Mouse (Mus musculus): ENCODE data around the gene Trhr2. TPM values are rescaled to one million over a fixed set of nuclear protein-coding genes. Genes with fewer than 3 reads are reported as not detected.

The Trhr2 gene
- polyA plus RNA-seq, 1 experiment = 0.07 TPM

GRCm38 (mm10) chr8:122320541-122320940 is 40.0 kb downstream of the Trhr2 start:
- peaks cover 3% of the 10 kb centered on the region for H3K36me3 ChIP-seq (ENCODE audit: control insufficient read depth, insufficient read depth)
- no peak overlapping the region for H3K4me3 ChIP-seq (ENCODE audit: insufficient read depth, poor library complexity, severe bottlenecking)
- no peaks in the 10 kb centered on the region for H3K79me3 ChIP-seq (ENCODE audit: low read depth)
- no peak overlapping the region for H3ac ChIP-seq (ENCODE audit: control insufficient read depth, insufficient read length, low read depth)
- H3K79me2 ChIP-seq (ENCODE audit: control insufficient read depth, insufficient read depth) = no peaks in the 10 kb centered on the region
- no peak for TF ChIP-seq MYOG (IDR thresholded peaks at IDR 0.05; ENCODE audit: control insufficient read depth, extremely low read depth, insufficient read length)
- no peak for TF ChIP-seq MYOD1 (IDR thresholded peaks at IDR 0.05; ENCODE audit: control insufficient read depth, insufficient read length, low read depth)
- H3K27me3 ChIP-seq (ENCODE audit: control insufficient read depth, insufficient read depth, insufficient read length) = no peaks in the 10 kb centered on the region

- Histone ChIP-seq H3K4me3 (ENCODE audit: insufficient read depth, poor library complexity, severe bottlenecking) (no peak overlapping the region), H3K79me2 (ENCODE audit: control insufficient read depth, insufficient read depth) (no peaks in the 10 kb centered on the region), H3K27me3 (ENCODE audit: control insufficient read depth, insufficient read depth, insufficient read length) (no peaks in the 10 kb centered on the region)
Measured at GRCm38 (mm10) chr8:122319708-122320075, 40.9 kb downstream of the Trhr2 start.

GRCm38 (mm10) chr8:122319045-122319707 is 41.4 kb downstream of the Trhr2 start:
- TF ChIP-seq USF1 (IDR thresholded peaks at IDR 0.05; ENCODE audit: low read depth) = no peak
- TF ChIP-seq MYOD1 (IDR thresholded peaks at IDR 0.05; ENCODE audit: control insufficient read depth, insufficient read length, low read depth) = no peak
- TF ChIP-seq CEBPB (IDR thresholded peaks at IDR 0.05; ENCODE audit: low read depth) = no peak
- TF ChIP-seq MYOG (IDR thresholded peaks at IDR 0.05; ENCODE audit: control insufficient read depth, extremely low read depth, insufficient read length) = no peak
- no peak for TF ChIP-seq FOSL1 (IDR thresholded peaks at IDR 0.05; ENCODE audit: insufficient read depth, low read length, poor library complexity, severe bottlenecking)
- TF ChIP-seq CTCF (IDR thresholded peaks at IDR 0.05; ENCODE audit: control insufficient read depth, insufficient read depth, insufficient read length) = no peak
- TF ChIP-seq MAX (IDR thresholded peaks at IDR 0.05) = no peak
- Histone ChIP-seq H3K27me3 (ENCODE audit: control insufficient read depth, insufficient read depth, insufficient read length) (no peaks in the 10 kb centered on the region), H3K79me3 (ENCODE audit: low read depth) (no peaks in the 10 kb centered on the region), H3ac (ENCODE audit: control insufficient read depth, insufficient read length, low read depth) (no peak overlapping the region), H3K4me3 (ENCODE audit: insufficient read depth, poor library complexity, severe bottlenecking) (no peak overlapping the region), H3K36me3 (ENCODE audit: control insufficient read depth, insufficient read depth) (no peaks in the 10 kb centered on the region), H3K79me2 (ENCODE audit: control insufficient read depth, insufficient read depth) (no peaks in the 10 kb centered on the region)

More at GRCm38 (mm10) chr8:122319708-122320075, 40.9 kb downstream of the Trhr2 start:
- TF ChIP-seq MYOD1 (IDR thresholded peaks at IDR 0.05; ENCODE audit: control insufficient read depth, insufficient read length, low read depth) (no peak), MYOG (IDR thresholded peaks at IDR 0.05; ENCODE audit: control insufficient read depth, extremely low read depth, insufficient read length) (no peak), USF1 (IDR thresholded peaks at IDR 0.05; ENCODE audit: low read depth) (no peak), FOSL1 (IDR thresholded peaks at IDR 0.05; ENCODE audit: insufficient read depth, low read length, poor library complexity, severe bottlenecking) (no peak), CEBPB (IDR thresholded peaks at IDR 0.05; ENCODE audit: low read depth) (no peak), CTCF (IDR thresholded peaks at IDR 0.05; ENCODE audit: control insufficient read depth, insufficient read depth, insufficient read length) (no peak), MAX (IDR thresholded peaks at IDR 0.05) (no peak)
- Histone ChIP-seq H3ac (ENCODE audit: control insufficient read depth, insufficient read length, low read depth) (no peak overlapping the region), H3K36me3 (ENCODE audit: control insufficient read depth, insufficient read depth) (peaks cover 2% of the 10 kb centered on the region), H3K79me3 (ENCODE audit: low read depth) (no peaks in the 10 kb centered on the region)

DNA sequence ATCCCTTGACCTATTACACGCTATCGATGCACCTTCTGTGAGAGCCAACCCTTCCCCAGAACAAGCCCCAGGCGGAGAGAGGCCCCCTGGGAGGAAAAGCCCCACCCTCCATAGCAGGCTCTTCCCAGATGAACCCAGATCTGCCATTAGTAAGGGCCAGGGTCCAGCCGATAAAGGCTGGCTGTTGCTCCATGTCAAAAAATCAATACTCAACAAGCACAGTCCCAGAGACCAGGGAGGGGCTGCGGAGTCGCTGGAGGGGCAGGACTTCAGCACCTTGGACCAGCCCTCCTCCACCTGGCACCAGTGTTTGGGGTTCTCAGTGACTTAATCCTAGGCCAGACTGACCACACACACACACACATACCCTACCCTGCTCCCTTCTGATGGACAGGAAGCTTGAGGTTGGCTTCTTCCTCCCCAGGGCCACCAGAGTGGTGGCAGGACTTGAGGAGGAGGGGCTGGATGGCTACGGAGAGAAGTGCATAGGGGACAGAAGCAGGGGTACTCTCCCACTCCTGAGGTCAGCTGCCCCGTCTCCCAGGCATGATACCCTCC is 42.5 kb downstream of the Trhr2 start:
- Histone ChIP-seq H3ac (ENCODE audit: control insufficient read depth, insufficient read length, low read depth) (no peak overlapping the region), H3K36me3 (ENCODE audit: control insufficient read depth, insufficient read depth) (no peaks in the 10 kb centered on the region), H3K27me3 (ENCODE audit: control insufficient read depth, insufficient read depth, insufficient read length) (no peaks in the 10 kb centered on the region), H3K79me2 (ENCODE audit: control insufficient read depth, insufficient read depth) (no peaks in the 10 kb centered on the region), H3K4me3 (ENCODE audit: insufficient read depth, poor library complexity, severe bottlenecking) (no peak overlapping the region), H3K79me3 (ENCODE audit: low read depth) (no peaks in the 10 kb centered on the region)
- no peak for TF ChIP-seq MYOG (IDR thresholded peaks at IDR 0.05; ENCODE audit: control insufficient read depth, extremely low read depth, insufficient read length)
- TF ChIP-seq USF1 (IDR thresholded peaks at IDR 0.05; ENCODE audit: low read depth) = no peak
- TF ChIP-seq CTCF (IDR thresholded peaks at IDR 0.05; ENCODE audit: control insufficient read depth, insufficient read depth, insufficient read length) = no peak
- no peak for TF ChIP-seq MAX (IDR thresholded peaks at IDR 0.05)
- TF ChIP-seq FOSL1 (IDR thresholded peaks at IDR 0.05; ENCODE audit: insufficient read depth, low read length, poor library complexity, severe bottlenecking) = no peak
- TF ChIP-seq MYOD1 (IDR thresholded peaks at IDR 0.05; ENCODE audit: control insufficient read depth, insufficient read length, low read depth) = no peak
- TF ChIP-seq CEBPB (IDR thresholded peaks at IDR 0.05; ENCODE audit: low read depth) = no peak

- TF ChIP-seq MAX (IDR thresholded peaks at IDR 0.05) (no peak), USF1 (IDR thresholded peaks at IDR 0.05; ENCODE audit: low read depth) (no peak), CTCF (IDR thresholded peaks at IDR 0.05; ENCODE audit: control insufficient read depth, insufficient read depth, insufficient read length) (no peak), MYOD1 (IDR thresholded peaks at IDR 0.05; ENCODE audit: control insufficient read depth, insufficient read length, low read depth) (no peak), CEBPB (IDR thresholded peaks at IDR 0.05; ENCODE audit: low read depth) (no peak), FOSL1 (IDR thresholded peaks at IDR 0.05; ENCODE audit: insufficient read depth, low read length, poor library complexity, severe bottlenecking) (no peak), MYOG (IDR thresholded peaks at IDR 0.05; ENCODE audit: control insufficient read depth, extremely low read depth, insufficient read length) (no peak)
- Histone ChIP-seq H3ac (ENCODE audit: control insufficient read depth, insufficient read length, low read depth) (no peak overlapping the region), H3K4me3 (ENCODE audit: insufficient read depth, poor library complexity, severe bottlenecking) (no peak overlapping the region), H3K27me3 (ENCODE audit: control insufficient read depth, insufficient read depth, insufficient read length) (no peaks in the 10 kb centered on the region), H3K36me3 (ENCODE audit: control insufficient read depth, insufficient read depth) (no peaks in the 10 kb centered on the region), H3K79me3 (ENCODE audit: low read depth) (no peaks in the 10 kb centered on the region), H3K79me2 (ENCODE audit: control insufficient read depth, insufficient read depth) (no peaks in the 10 kb centered on the region)
Measured at GRCm38 (mm10) chr8:122316402-122316801, 44.1 kb downstream of the Trhr2 start.
